Mouse (Mus musculus): ENCODE results near the gene Hist1h4j.
"Not testable (repeated sequence)": the region's sequence is repeated elsewhere in the genome, so short reads cannot be mapped to it uniquely, and the experiment has no call there.

Gene Hist1h4j

GRCm38 (mm10) chr13:21734906-21735767 lies at the start of gene Hist1h4j:
Hist1h4j (plus strand) TSS chr13:21735064.
- peak; percentile 49 for DNase-seq

- DNase-seq: no peak
Measured at GRCm38 (mm10) chr13:21697811-21698210, 37.1 kb upstream of the Hist1h4j start, which contains the start of gene Olfr1359. Olfr1359 (plus strand) TSS chr13:21698111.

DNA sequence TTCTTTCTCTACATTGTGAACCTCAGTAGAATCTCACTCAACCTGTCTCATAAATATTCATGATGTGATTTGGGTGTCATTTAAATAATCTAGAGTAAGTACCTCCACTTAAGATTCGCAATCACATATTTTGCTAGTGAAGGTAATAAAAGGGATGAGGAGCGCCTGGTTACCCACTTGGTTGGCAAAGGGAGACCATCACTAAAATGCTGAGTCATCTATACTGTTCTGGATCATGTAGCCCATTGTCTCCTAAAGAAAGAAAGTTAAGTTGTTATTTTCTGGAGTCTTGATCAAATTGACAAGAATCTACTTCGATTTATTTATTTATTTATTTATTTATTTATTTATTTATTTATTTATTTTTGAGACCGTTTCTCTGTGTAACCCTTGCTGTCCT lies 28.2 kb upstream of the Hist1h4j start:
- no peak for DNase-seq

DNA sequence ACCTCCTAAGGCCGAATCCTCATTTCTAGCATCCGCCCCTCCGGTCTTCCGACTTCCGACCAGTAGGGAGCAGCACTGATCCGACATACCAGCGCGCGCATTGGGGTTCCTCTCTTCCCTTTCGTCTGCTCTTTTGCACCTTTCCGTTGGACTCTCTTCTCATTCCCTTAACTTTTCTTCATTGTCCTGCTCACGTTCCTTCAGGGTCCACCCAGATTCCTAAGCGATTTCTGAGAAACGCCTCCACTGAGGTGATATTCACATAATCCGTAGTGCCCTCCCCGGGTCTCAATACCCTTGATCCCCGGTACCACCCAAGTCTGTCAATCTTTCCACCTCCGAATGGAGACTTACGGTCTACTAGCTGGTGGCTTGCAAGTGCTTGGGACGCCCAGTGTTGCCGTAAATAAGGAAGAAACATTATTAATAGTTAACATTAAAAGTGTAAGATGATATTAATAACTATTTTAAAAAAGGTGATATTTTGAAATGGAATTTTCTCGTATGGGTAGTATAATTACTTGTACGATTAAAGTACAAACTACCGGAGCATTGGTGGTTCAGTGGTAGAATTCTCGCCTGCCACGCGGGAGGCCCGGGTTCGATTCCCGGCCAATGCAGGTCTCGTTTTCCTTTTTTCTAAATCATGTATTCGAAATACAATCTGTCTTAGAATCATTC lies 24.7 kb upstream of the Hist1h4j start:
- DNase-seq: peak; percentile 89

DNA sequence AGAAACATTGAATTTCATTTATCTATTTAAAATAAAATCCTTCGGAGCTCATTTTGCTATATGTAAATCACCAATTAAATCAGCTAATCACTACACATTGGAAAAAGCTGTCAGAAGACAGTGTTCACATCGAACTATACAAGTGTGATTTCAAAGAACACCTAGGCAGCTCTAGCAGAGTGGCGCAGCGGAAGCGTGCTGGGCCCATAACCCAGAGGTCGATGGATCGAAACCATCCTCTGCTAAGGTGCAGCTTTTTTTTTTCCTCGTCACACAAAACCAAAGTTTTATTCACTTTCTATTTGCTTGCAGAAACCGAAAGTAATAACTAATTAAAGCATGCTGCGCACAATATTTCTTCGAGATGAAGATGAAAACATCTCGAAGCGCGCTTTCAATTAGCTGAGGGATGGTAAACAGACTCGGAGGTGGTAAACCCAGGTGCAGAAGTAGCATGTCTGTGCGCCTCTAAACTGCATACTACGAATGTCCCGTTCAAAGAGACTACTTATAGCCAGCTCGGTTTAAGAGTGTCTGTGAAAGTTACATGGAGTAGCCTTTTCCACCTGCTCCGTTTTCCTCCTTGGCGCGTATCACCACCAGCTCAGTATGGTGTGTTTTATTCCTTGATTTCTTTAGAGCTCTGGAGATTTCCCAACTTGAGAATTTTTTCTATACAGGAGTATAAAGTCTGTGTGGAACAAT lies 23.9 kb upstream of the Hist1h4j start:
- DNase-seq: peak; percentile 78

GRCm38 (mm10) chr13:21711698-21712097 lies 23.2 kb upstream of the Hist1h4j start:
- no peak for DNase-seq

DNA sequence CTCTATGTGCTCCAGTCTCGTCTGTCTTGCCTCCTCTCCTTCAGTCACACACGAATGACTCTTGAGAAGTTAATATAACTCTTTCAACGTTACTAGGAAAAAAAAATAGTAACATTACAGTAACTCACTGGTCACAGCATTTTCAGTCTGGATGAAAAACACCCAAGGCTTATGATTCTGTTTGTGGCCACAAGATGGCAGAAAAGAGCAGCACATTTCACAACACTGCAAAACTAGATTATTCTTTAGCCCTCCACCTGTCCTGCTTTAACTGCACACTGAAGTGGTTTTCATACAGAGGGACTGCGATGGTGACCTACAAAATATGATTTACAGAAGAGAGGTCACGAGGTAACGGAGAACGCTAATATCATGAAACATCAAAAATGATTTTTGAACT lies 20.1 kb upstream of the Hist1h4j start:
- DNase-seq: peak; percentile 65

DNA sequence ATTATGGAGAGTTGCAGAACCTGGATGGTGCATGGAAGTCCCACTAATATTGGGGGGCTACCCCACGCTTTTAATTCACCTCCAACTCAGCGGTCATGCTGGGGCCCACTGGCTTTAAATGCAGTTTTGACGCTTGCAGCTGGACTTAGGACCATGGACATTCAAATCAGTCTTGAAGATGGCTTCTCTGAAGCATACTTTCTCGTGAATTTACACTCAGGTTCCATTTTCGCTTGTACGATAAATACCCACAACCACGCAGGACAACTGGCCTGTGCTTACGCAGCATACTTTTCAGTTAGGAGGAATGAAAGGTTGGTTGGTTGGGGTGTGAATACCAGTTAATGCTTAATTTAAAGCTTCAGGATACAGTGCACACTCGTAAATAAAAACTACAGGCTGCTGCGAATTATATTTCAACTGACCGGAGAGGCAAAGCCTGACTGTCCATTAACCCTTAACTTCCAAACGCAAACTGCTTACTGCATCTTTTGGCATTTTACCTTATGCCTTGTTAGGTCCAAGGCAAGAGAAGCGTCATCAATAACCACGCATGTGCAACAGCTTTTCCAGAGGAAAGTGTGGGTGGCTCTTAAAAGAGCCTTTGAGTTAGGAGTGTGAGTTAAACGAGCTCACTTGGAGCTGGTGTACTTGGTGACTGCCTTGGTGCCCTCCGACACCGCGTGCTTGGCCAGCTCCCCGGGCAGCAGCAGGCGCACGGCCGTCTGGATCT lies 19.6 kb upstream of the Hist1h4j start:
- no peak for DNase-seq

GRCm38 (mm10) chr13:21715864-21716539 lies 18.9 kb upstream of the Hist1h4j start, which contains the start of the genes Hist1h2bl and Hist1h2ai:
Hist1h2bl (minus strand) TSS chr13:21716143.
Hist1h2ai (plus strand) TSS chr13:21716422.
- DNase-seq: peak; percentile 52

- peak; percentile 8 for DNase-seq
Measured at GRCm38 (mm10) chr13:21716540-21717391, 18.1 kb upstream of the Hist1h4j start.

DNA sequence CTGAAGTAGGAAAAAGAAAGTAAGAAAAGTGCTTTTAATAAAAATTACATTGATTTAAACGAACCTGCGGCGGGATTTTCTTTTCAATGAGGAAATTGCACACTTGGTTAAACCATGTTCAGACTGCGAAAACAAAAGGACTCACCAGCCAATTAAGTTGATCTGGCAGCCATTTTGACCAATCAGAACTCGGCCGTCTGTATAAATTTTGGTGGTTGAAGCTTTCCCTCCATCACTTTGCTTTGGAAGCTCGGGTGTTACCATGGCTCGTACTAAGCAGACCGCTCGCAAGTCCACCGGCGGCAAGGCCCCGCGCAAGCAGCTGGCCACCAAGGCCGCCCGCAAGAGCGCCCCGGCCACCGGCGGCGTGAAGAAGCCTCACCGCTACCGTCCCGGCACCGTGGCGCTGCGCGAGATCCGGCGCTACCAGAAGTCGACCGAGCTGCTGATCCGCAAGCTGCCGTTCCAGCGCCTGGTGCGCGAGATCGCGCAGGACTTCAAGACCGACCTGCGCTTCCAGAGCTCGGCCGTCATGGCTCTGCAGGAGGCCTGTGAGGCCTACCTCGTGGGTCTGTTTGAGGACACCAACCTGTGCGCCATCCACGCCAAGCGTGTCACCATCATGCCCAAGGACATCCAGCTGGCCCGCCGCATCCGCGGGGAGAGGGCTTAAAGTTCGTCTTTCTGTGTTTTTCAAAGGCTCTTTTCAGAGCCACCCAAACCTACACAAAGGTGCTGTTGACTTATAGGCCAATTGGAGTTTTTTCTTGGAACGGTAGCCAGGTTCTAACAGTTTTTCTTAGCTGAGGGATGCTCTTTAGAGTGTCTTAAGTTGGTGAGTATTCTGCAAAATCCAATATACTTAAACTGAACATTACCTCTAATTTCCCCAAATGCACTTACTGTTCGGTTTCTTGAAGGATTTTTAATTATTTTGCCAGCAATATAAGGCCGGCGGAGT lies 17.2 kb upstream of the Hist1h4j start, which contains the start of gene Hist1h3h:
Gene Hist1h3h (plus strand): TSS at position 263 of the 961 bp plus-strand sequence.
- DNase-seq: peak; percentile 46

DNA sequence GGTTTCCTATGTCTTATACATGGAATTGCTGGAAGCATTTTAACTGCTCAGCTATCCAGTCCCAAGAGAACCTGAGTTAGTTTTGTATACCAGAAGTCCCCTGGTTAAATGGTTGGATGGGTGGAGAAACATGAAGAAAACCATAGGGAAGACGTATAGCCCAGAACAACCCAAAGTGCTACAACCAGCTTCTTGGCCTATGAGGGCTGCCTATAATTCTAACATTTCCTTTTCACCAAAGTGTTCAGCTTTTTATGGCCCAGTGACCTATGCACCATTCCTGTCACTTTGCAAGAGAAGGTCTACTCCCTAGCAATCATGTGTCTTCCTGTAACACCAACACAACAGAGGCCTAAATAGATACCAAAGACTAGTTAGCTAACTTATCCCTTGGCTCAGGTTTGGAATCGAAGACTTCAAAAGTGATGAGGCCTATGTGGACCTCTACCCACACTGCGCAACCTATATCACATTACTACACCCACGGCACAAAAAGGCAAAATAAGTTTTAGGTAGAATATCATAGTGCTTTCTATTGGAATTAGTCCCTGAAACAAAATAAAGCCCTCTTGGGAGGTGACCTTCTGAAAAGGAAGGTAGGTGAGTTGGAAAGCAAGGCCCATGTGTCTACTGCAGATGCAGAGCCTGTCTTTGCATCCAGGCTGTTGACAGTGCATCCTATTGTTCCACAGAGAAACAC lies 16.3 kb upstream of the Hist1h4j start:
- DNase-seq: no peak

DNA sequence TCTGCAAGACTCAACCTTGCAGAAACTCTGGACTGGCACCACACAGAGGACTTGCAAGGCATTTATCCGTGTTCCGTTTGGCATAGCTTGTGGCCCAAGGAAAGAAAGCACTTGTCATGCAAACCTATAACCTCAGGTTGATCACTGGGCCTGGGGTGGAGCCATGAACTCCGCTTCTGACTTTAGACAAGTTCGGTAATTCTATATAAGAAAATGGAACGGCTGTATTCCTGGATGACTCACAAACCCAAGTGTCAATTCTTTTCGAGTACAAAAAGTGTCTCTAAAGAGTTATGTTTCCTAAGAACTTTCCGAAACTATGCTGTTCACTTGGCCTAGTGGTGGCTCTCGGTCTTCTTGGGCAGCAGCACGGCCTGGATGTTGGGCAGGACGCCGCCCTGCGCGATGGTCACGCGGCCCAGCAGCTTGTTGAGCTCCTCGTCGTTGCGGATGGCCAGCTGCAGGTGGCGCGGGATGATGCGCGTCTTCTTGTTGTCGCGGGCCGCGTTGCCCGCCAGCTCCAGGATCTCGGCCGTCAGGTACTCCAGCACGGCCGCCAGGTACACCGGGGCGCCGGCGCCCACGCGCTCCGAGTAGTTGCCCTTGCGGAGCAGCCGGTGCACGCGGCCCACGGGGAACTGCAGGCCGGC lies 13.6 kb upstream of the Hist1h4j start:
- DNase-seq: not testable (repeated sequence)

- DNase-seq: peak; percentile 34
Measured at GRCm38 (mm10) chr13:21721757-21722372, 13.0 kb upstream of the Hist1h4j start, which contains the start of gene Hist1h2bm. Hist1h2bm (plus strand) TSS chr13:21722044.

DNA sequence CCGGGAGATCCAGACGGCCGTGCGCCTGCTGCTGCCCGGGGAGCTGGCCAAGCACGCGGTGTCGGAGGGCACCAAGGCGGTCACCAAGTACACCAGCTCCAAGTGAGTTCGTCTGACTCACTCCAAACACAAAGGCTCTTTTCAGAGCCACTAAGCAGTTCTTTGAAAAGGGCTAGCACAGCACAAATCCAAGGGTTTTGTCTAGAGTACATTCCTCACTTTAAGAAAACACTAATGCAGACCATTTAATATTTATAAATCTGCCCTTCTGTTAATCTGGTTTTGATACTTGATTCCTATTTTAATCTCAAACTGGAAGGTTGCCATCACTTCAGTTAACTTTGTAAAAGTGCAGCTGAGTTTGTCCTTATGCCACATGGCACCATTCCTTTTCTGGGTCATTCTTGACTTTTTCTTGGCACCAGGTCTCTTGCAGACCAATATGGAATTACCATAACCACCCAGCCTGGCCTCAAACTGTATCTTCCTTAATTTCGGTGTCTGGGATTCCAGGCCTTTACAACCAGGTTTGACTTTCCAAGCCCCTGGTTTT lies 12.4 kb upstream of the Hist1h4j start:
- no peak for DNase-seq

DNA sequence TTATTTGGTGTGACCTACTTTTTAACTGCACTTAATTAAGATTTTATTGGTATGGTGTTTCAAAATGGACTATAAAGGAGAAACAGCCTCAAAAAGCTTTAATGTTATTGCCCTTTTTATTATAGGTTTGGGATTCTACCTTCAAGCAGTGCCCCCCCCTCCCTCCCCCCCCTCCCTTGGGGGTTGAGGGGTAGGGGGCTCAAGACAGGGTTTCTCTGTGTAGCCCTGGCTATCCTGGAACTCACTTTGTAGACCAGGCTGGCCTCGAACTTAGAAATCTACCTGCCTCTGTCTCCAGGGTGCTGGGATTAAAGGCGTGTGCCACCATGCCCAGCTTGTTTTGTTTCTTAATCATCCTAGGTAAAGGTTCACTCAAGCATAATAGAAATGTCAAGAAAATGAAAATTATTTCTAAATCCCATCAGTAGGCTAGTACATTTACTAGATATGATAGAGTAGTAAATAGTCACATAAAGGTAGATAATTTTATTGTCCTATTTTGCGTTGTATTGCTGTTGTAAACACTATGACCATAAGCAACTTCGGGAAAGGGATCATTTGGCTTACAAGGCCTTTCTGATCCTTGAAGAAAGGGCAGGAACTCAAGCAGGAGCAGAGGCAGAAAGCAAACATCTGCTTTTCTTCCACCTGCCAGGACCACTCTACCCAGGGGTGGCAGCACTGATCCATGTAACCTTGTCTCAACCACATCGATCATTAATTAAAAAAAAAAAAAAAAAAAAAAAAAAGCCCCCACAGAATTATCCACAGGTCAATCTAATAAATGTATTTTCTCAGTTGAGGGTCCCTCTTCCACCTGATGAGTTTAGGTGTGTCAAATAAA lies 11.6 kb upstream of the Hist1h4j start:
- DNase-seq: no peak
